Mouse (Mus musculus) activated CD4-positive, CD25-positive, alpha-beta regulatory T cell, adult 4 months (primary cell): ENCODE measurements around the gene Gm20547. TPM values are rescaled to one million over a fixed set of nuclear protein-coding genes. Genes with fewer than 3 reads are reported as not detected.

Experiments used
- ATAC-seq: one replicate; pipeline ENCODE4 v1.8.0; 2017
- polyA plus RNA-seq, 2 experiments: library from polyadenylated mRNA; unstranded; fragments of 100-300 nt; shearing (Covaris generic); gene quantifications; one replicate each; pipeline ENCODE4 v1.2.1; 2017

The Gm20547 gene
- polyA plus RNA-seq, 2 experiments from 2014 or later = not detected

GRCm38 (mm10) chr17:34895724-34896123 lies 13.9 kb upstream of the Gm20547 start:
- ATAC-seq = no peak

GRCm38 (mm10) chr17:34894801-34895530 lies 13.1 kb upstream of the Gm20547 start:
- ATAC-seq = no peak

- peak; percentile 41 for ATAC-seq
Observed at GRCm38 (mm10) chr17:34894074-34894597, 12.3 kb upstream of the Gm20547 start.

- ATAC-seq = no peak
Observed at GRCm38 (mm10) chr17:34893072-34893824, 11.4 kb upstream of the Gm20547 start.

- no peak for ATAC-seq
Observed at GRCm38 (mm10) chr17:34891377-34891776, 9.5 kb upstream of the Gm20547 start.

GRCm38 (mm10) chr17:34890074-34890743 lies 8.4 kb upstream of the Gm20547 start:
- no peak for ATAC-seq

GRCm38 (mm10) chr17:34887942-34888341 lies 6.1 kb upstream of the Gm20547 start:
- no peak for ATAC-seq

- ATAC-seq = no peak
Observed at GRCm38 (mm10) chr17:34885615-34886014, 3.8 kb upstream of the Gm20547 start.

- ATAC-seq = no peak
Observed at GRCm38 (mm10) chr17:34884704-34885103, 2.9 kb upstream of the Gm20547 start.

GRCm38 (mm10) chr17:34883332-34883731 lies 1.5 kb upstream of the Gm20547 start:
- no peak for ATAC-seq

- no peak for ATAC-seq
Observed at GRCm38 (mm10) chr17:34881166-34881565, 676 bp downstream of the Gm20547 start.

- ATAC-seq = peak; percentile 69
Observed at GRCm38 (mm10) chr17:34879336-34879879, 2.4 kb downstream of the Gm20547 start, which contains the start of gene Zbtb12. Zbtb12 (plus strand) TSS chr17:34879483.

GRCm38 (mm10) chr17:34874321-34874720 lies 7.5 kb downstream of the Gm20547 start:
- ATAC-seq = no peak

GRCm38 (mm10) chr17:34865981-34866380 lies 15.9 kb downstream of the Gm20547 start:
- no peak for ATAC-seq

- ATAC-seq = no peak
Observed at GRCm38 (mm10) chr17:34862416-34863081, 19.3 kb downstream of the Gm20547 start, which contains the start of gene Cfb. Cfb (minus strand) TSS chr17:34862518.

- ATAC-seq = no peak
Observed at GRCm38 (mm10) chr17:34861704-34862415, 20.0 kb downstream of the Gm20547 start.

- no peak for ATAC-seq
Observed at GRCm38 (mm10) chr17:34860514-34860913, 21.3 kb downstream of the Gm20547 start.

GRCm38 (mm10) chr17:34858670-34859069 lies 23.2 kb downstream of the Gm20547 start:
- ATAC-seq = no peak

- ATAC-seq = no peak
Observed at GRCm38 (mm10) chr17:34855825-34856224, 26.0 kb downstream of the Gm20547 start.

GRCm38 (mm10) chr17:34854761-34855160 lies 27.1 kb downstream of the Gm20547 start:
- no peak for ATAC-seq

GRCm38 (mm10) chr17:34853511-34853910 lies 28.3 kb downstream of the Gm20547 start:
- no peak for ATAC-seq
